Mouse (Mus musculus) embryonic fibroblast, embryonic 13.5 days (primary cell): Measurements from ENCODE around the gene Prss29.

Experiments used
- CTCF ChIP-seq: IDR thresholded peaks from 2 replicates; pipeline ENCODE4 v1.5.1; 2011; ENCODE audit warnings: mild to moderate bottlenecking, control low read depth, low read length, moderate library complexity, borderline replicate concordance; ENCODE audit not compliant: insufficient read depth
- POLR2A ChIP-seq: IDR thresholded peaks from 2 replicates; pipeline ENCODE4 v1.6.1; 2011; ENCODE audit warnings: low read depth, mild to moderate bottlenecking, control low read depth, low read length, moderate library complexity

- TF ChIP-seq POLR2A = no peak
- TF ChIP-seq CTCF = no peak
Measured at GRCm38 (mm10) chr17:25341490-25341889, 23.0 kb downstream of the Prss29 start.
